Mouse (Mus musculus) ES-Bruce4 (cell line): Measurements from ENCODE around the gene Cplx3. TPM values are rescaled to one million over a fixed set of nuclear protein-coding genes. Genes with fewer than 3 reads are reported as not detected.

Source experiments
- H3K27ac ChIP-seq: 2 replicates; pipeline ENCODE4 v1.5.1; 2012; ENCODE audit warnings: low read length, inconsistent platforms; ENCODE audit not compliant: insufficient read depth
- H3K27me3 ChIP-seq: 2 replicates; pipeline ENCODE4 v1.6.1; 2012; ENCODE audit warnings: mild to moderate bottlenecking, low read length, inconsistent platforms; ENCODE audit not compliant: control insufficient read depth, poor library complexity, insufficient read depth, severe bottlenecking
- H3K36me3 ChIP-seq: 2 replicates; pipeline ENCODE4 v1.6.1; 2012; ENCODE audit warnings: inconsistent platforms, mild to moderate bottlenecking, low read length, moderate library complexity; ENCODE audit not compliant: control insufficient read depth, poor library complexity, insufficient read depth, severe bottlenecking
- H3K4me1 ChIP-seq: one replicate; pipeline ENCODE4 v1.8.1; 2011; ENCODE audit warnings: low read length; ENCODE audit not compliant: control insufficient read depth, insufficient read depth
- H3K4me3 ChIP-seq: 2 replicates; pipeline ENCODE4 v1.5.1; 2011; ENCODE audit warnings: low read depth, mild to moderate bottlenecking, low read length
- H3K9ac ChIP-seq: 2 replicates; pipeline ENCODE4 v1.6.1; 2012; ENCODE audit warnings: low read depth, mild to moderate bottlenecking, inconsistent platforms; ENCODE audit not compliant: poor library complexity, severe bottlenecking
- H3K9me3 ChIP-seq: replicated peaks from 2 replicates; pipeline ENCODE4 v1.6.1; 2012; ENCODE audit warnings: mild to moderate bottlenecking, low read length, inconsistent platforms; ENCODE audit not compliant: control insufficient read depth, poor library complexity, insufficient read depth, severe bottlenecking
- CTCF ChIP-seq: IDR thresholded peaks from one replicate; pipeline ENCODE4 v1.8.1; 2011; ENCODE audit warnings: low read depth, low read length
- EP300 ChIP-seq: IDR thresholded peaks from 2 replicates; pipeline ENCODE4 v1.6.1; 2011; ENCODE audit warnings: low read depth, low read length; ENCODE audit not compliant: insufficient read depth
- POLR2A ChIP-seq: IDR thresholded peaks from one replicate; pipeline ENCODE4 v1.8.1; 2011; ENCODE audit warnings: low read length; ENCODE audit not compliant: insufficient read depth
- polyA plus RNA-seq: library from polyadenylated mRNA; stranded (reverse); fragments of >200 nt; gene quantifications from 2 replicates; pipeline ENCODE4 v1.2.4, GENCODE M21; 2011; ENCODE audit warnings: low read depth; ENCODE audit not compliant: missing spikeins, insufficient read depth, insufficient read length

The Cplx3 gene
- polyA plus RNA-seq = not detected in 2 replicates

GRCm38 (mm10) chr9:57606139-57606851 is at the start of gene Cplx3:
TSS of gene Cplx3 (minus strand) at chr9:57606281.
- Histone ChIP-seq H3K4me1 (no peaks in the 10 kb centered on the region), H3K9me3 (no peaks in the 10 kb centered on the region), H3K36me3 (no peaks in the 10 kb centered on the region), H3K27me3 (no peaks in the 10 kb centered on the region), H3K9ac (no peak within 1 kb of the TSS), H3K27ac (no peak within 1 kb of the TSS), H3K4me3 (no peak within 1 kb of the TSS)
- TF ChIP-seq POLR2A (no peak), EP300 (no peak), CTCF (no peak)

DNA sequence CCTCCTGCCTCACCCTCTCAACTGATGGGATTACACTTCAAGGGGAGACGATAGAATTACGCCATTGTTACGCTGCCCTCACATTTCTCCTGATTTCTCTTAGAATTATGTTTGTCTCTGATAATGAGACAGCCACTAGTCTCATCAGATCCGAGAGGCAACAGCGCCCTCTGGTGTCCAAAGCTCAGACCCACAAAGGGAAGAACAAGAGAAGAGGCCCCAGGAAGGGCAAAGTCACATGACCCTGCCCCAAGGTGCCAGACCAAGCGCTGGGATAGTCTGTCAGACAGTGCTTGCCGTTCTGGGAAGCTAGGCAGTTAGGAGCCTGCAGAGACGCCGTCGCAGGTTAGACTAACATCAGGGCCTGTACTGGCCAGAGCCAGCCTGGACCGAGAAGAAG is 49.7 kb upstream of the Cplx3 start:
- Histone ChIP-seq H3K27ac (no peak overlapping the region), H3K4me1 (peaks cover 3% of the 10 kb centered on the region), H3K4me3 (peak overlapping the region; percentile 34; the same call in 1 of the 2 replicates), H3K27me3 (no peaks in the 10 kb centered on the region), H3K9ac (no peak overlapping the region), H3K36me3 (no peaks in the 10 kb centered on the region), H3K9me3 (no peaks in the 10 kb centered on the region)
- peak; percentile 27 for TF ChIP-seq POLR2A
- TF ChIP-seq EP300 = 0 out of 2 replicates have a peak, but pooled peaks have one; percentile 10
- peak; percentile 84 for TF ChIP-seq CTCF

DNA sequence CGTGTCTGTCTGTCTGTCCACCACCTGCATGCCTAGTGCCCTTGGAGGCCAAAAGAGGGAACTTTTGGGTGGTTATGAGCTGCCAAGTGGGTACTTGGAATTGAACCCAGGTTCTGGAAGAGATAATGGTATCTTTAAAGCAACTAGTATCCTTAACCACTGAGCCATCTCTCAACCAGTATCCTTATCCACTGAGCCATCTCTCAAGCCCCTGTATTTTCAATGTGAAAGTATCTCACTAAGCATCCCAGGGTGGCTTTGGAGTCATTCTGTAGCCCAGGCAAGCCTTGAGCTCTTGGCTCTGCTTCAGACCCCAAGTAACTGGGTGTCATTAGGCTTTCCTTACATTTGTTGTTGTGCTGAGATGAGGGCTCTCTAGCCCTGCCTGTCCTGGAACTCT is 48.9 kb upstream of the Cplx3 start:
- H3K27ac ChIP-seq = no peak overlapping the region
- H3K36me3 ChIP-seq = no peaks in the 10 kb centered on the region
- TF ChIP-seq CTCF = no peak
- TF ChIP-seq POLR2A = no peak
- no peak for TF ChIP-seq EP300
- no peaks in the 10 kb centered on the region for H3K27me3 ChIP-seq
- H3K9ac ChIP-seq = no peak overlapping the region
- H3K9me3 ChIP-seq = no peaks in the 10 kb centered on the region
- peaks cover 3% of the 10 kb centered on the region for H3K4me1 ChIP-seq
- H3K4me3 ChIP-seq = no peak overlapping the region

- Histone ChIP-seq H3K9me3 (no peaks in the 10 kb centered on the region), H3K4me3 (peak within 1 kb of the TSS; percentile 41), H3K27ac (peak within 1 kb of the TSS; percentile 26; the same call in 1 of the 2 replicates), H3K36me3 (no peaks in the 10 kb centered on the region), H3K9ac (peak within 1 kb of the TSS; percentile 36), H3K27me3 (no peaks in the 10 kb centered on the region), H3K4me1 (peaks cover 3% of the 10 kb centered on the region)
- TF ChIP-seq POLR2A (no peak), EP300 (peak; percentile 31; the same call in 1 of the 2 replicates)
Observed at GRCm38 (mm10) chr9:57653283-57653682, 47.2 kb upstream of the Cplx3 start, which contains the start of gene Csk. TSS of gene Csk (minus strand) at chr9:57653631.

DNA sequence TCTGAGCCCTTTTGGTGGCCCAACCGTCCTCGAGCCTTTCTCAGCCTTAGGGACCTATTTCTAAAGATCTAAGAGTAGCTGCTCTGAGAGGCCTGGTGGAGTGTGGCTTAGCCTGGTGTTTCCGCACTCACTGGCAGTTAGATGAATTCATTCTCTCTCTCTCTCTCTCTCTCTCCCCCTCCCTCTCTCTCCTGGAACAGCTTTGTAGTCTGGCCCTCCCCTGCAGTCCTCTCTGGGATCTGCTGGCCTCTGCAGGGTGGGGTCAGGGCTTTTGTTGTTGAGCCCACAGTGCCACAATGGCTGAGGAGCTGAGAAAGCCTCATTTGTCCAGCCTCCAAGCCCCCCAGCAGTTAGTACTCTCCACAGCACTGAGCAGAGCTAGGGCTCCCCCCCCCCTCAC is 46.8 kb upstream of the Cplx3 start:
- no peak overlapping the region for H3K4me3 ChIP-seq
- TF ChIP-seq POLR2A = no peak
- no peak for TF ChIP-seq CTCF
- no peak for TF ChIP-seq EP300
- peaks cover 3% of the 10 kb centered on the region for H3K4me1 ChIP-seq
- no peaks in the 10 kb centered on the region for H3K27me3 ChIP-seq
- no peaks in the 10 kb centered on the region for H3K9me3 ChIP-seq
- no peak overlapping the region; the same call in 1 of the 2 replicates for H3K9ac ChIP-seq
- H3K27ac ChIP-seq = peak overlapping the region; percentile 26; the same call in 1 of the 2 replicates
- H3K36me3 ChIP-seq = no peaks in the 10 kb centered on the region

DNA sequence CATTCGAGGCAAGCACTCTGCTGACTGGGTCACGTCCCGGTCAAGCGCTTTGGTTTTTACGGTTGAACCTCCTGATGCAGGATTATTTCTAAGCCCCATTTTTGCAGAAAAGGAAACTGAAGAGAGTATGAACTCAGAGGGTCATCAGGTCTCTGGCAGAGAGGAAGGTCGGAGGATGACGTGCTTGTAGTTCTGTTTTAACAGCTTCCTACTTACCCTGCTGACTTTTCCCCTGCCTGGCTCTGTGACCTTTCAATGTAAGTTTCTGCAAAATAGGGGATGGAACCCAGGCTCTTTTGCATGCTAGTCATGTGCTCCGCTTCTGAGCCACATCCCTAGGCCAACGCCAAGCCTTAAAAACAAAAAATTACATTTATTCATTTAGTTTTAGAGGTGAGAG is 46.3 kb upstream of the Cplx3 start:
- Histone ChIP-seq H3K9ac (no peak overlapping the region), H3K27me3 (no peaks in the 10 kb centered on the region), H3K4me3 (no peak overlapping the region), H3K4me1 (peaks cover 3% of the 10 kb centered on the region), H3K27ac (no peak overlapping the region), H3K9me3 (no peaks in the 10 kb centered on the region), H3K36me3 (no peaks in the 10 kb centered on the region)
- TF ChIP-seq EP300 (no peak), POLR2A (no peak), CTCF (no peak)
